Mouse (Mus musculus) CH12.LX (cell line): ENCODE measurements at regions not wholly inside any gene's neighbourhood (a gene's known extent, or its start where the extent isn't known, plus 50 kb on each side); places are given as distances from the start of the nearest gene placed in this dataset.
A peak's percentile ranks its signal among the peaks of the same experiment; 100 is the strongest.

ENCODE experiments used
- BHLHE40 ChIP-seq: IDR thresholded peaks from 2 replicates; pipeline ENCODE4 v1.6.1; 2011; ENCODE audit warnings: mild to moderate bottlenecking, low read depth, low read length, improper control_type of control experiment
- CTCF ChIP-seq, 2 experiments: IDR thresholded peaks in 1 of 2; conservative IDR thresholded peaks in 1 of 2; 2 replicates each; pipeline ENCODE4 v1.5.1; 2011 to 2012; ENCODE audit warnings: low read depth in 2 of 2, low read length in 2 of 2, improper control_type of control experiment in 1 of 2, inconsistent platforms in 1 of 2, mild to moderate bottlenecking in 1 of 2, moderate library complexity in 1 of 2
- EP300 ChIP-seq: IDR thresholded peaks from 2 replicates; pipeline ENCODE4 v1.6.1; 2011; ENCODE audit warnings: low read length, improper control_type of control experiment
- KAT2A ChIP-seq: IDR thresholded peaks from 2 replicates; pipeline ENCODE4 v1.6.1; 2012; ENCODE audit warnings: low read length, improper control_type of control experiment, inconsistent platforms; ENCODE audit not compliant: insufficient replicate concordance
- MAFK ChIP-seq: IDR thresholded peaks from 2 replicates; pipeline ENCODE4 v1.6.1; 2011; ENCODE audit warnings: low read length, improper control_type of control experiment; ENCODE audit not compliant: insufficient replicate concordance
- MAX ChIP-seq: IDR thresholded peaks from 2 replicates; pipeline ENCODE4 v1.6.1; 2011; ENCODE audit warnings: low read length, improper control_type of control experiment
- MEF2A ChIP-seq: IDR thresholded peaks from 2 replicates; pipeline ENCODE4 v1.6.1; 2014; ENCODE audit warnings: low read depth, mild to moderate bottlenecking, inconsistent platforms, low read length, improper control_type of control experiment, borderline replicate concordance
- PAX5 ChIP-seq: IDR thresholded peaks from 2 replicates; pipeline ENCODE4 v1.6.1; 2012; ENCODE audit warnings: low read length, inconsistent platforms, mixed read lengths
- POLR2A ChIP-seq: IDR thresholded peaks from 2 replicates; pipeline ENCODE4 v1.6.1; 2011; ENCODE audit warnings: low read depth, mild to moderate bottlenecking, improper control_type of control experiment, low read length
- ZMIZ1 ChIP-seq: IDR thresholded peaks from 2 replicates; pipeline ENCODE4 v1.6.1; 2012; ENCODE audit warnings: low read depth, mild to moderate bottlenecking, inconsistent platforms, low read length, improper control_type of control experiment

GRCm38 (mm10) chr16:25549542-25550110, 133.9 kb upstream of the Trp63 start:
- no peak for TF ChIP-seq ZMIZ1
- no peak for TF ChIP-seq POLR2A
- no peak for TF ChIP-seq BHLHE40
- TF ChIP-seq CTCF (conservative IDR thresholded peaks at IDR 0.05 in 1 of 2, IDR thresholded peaks at IDR 0.05 in 1 of 2; ENCODE audit: low read depth in 2 of 2, low read length in 2 of 2): no peak
- no peak for TF ChIP-seq PAX5
- peak; percentile 90 for TF ChIP-seq MAFK
- no peak for TF ChIP-seq KAT2A
- TF ChIP-seq MEF2A: no peak
- no peak for TF ChIP-seq MAX
- no peak for TF ChIP-seq EP300
